Mouse (Mus musculus) T-helper 2 cell (primary cell): ENCODE measurements around the gene Dffa.
"Not testable (repeated sequence)": the region's sequence is repeated elsewhere in the genome, so short reads cannot be mapped to it uniquely, and the experiment has no call there.

ENCODE experiments used
- in situ Hi-C: fragments of 300-600 bp; cut with MboI, MseI; formaldehyde crosslinking; loops from one replicate; pipeline ENCODE4 v1.15.1; 2025; ENCODE audit warnings: high pct_unique_total_duplicates

Dffa gene

GRCm38 (mm10) chr4:149098571-149098970 is 5.4 kb upstream of the Dffa start:
- in situ Hi-C loops: no loop called here

- in situ Hi-C loops: no loop called here
Measured at GRCm38 (mm10) chr4:149099369-149100017, 4.5 kb upstream of the Dffa start, which contains the start of gene Pex14. Pex14 (minus strand) TSS chr4:149099876.

- in situ Hi-C loops: not testable (repeated sequence)
Measured at GRCm38 (mm10) chr4:149100449-149100848, 3.5 kb upstream of the Dffa start.

GRCm38 (mm10) chr4:149101456-149101855 is 2.5 kb upstream of the Dffa start:
- in situ Hi-C loops: no loop called here

GRCm38 (mm10) chr4:149119978-149120562 is 16.1 kb downstream of the Dffa start:
- in situ Hi-C loops: not testable (repeated sequence)

GRCm38 (mm10) chr4:149123432-149123831 is 19.5 kb downstream of the Dffa start:
- in situ Hi-C loops: no loop called here

- in situ Hi-C loops: no loop called here
Measured at GRCm38 (mm10) chr4:149125341-149126114, 21.6 kb downstream of the Dffa start.

GRCm38 (mm10) chr4:149126115-149126509 is 22.2 kb downstream of the Dffa start:
- in situ Hi-C loops: no loop called here

- in situ Hi-C loops: no loop called here
Measured at GRCm38 (mm10) chr4:149126663-149127062, 22.7 kb downstream of the Dffa start, which contains the start of gene Cort. Cort (minus strand) TSS chr4:149126763.

GRCm38 (mm10) chr4:149128467-149128866 is 24.5 kb downstream of the Dffa start:
- in situ Hi-C loops: no loop called here

GRCm38 (mm10) chr4:149131021-149131752 is 27.2 kb downstream of the Dffa start:
- in situ Hi-C loops: no loop called here

GRCm38 (mm10) chr4:149131789-149132565 is 28.0 kb downstream of the Dffa start:
- in situ Hi-C loops: no loop called here

GRCm38 (mm10) chr4:149133395-149133794 is 29.4 kb downstream of the Dffa start:
- in situ Hi-C loops: no loop called here

GRCm38 (mm10) chr4:149136116-149136850 is 32.3 kb downstream of the Dffa start:
- in situ Hi-C loops: no loop called here

- in situ Hi-C loops: no loop called here
Measured at GRCm38 (mm10) chr4:149136982-149137770, 33.2 kb downstream of the Dffa start, which contains the start of gene Cenps. Cenps (minus strand) TSS chr4:149137629.

- in situ Hi-C loops: no loop called here
Measured at GRCm38 (mm10) chr4:149138515-149138914, 34.6 kb downstream of the Dffa start.

- in situ Hi-C loops: no loop called here
Measured at GRCm38 (mm10) chr4:149143594-149143993, 39.6 kb downstream of the Dffa start.

- in situ Hi-C loops: no loop called here
Measured at GRCm38 (mm10) chr4:149144459-149144858, 40.5 kb downstream of the Dffa start.

GRCm38 (mm10) chr4:149145151-149145550 is 41.2 kb downstream of the Dffa start:
- in situ Hi-C loops: no loop called here

GRCm38 (mm10) chr4:149147528-149147927 is 43.6 kb downstream of the Dffa start:
- in situ Hi-C loops: no loop called here
